ENCODE assay signal across 9 mouse cellular contexts in genomic region chr7:130669370-130669881, GRCm38 (mm10).
A peak's percentile ranks its signal among the peaks of the same experiment; 100 is the strongest.
DNase-seq lines count a peak whose midpoint lies in the region; ATAC-seq and TF ChIP-seq lines count a peak whose summit lies in the region.
"Had no signal": no experiment of that assay in that cellular context is flagged by ENCODE, and none has a peak within 500 bp of the region (broad histone marks: within the 10 kb centered on the region; RNA-seq: fewer than 3 reads in every experiment).

No protein-coding gene starts in this region.

- WGBS in neural tube, embryonic 11.5 days = 59% methylated on average over 8 of the region's 8 CpGs
- 36% methylated on average over 8 of the region's 8 CpGs for WGBS in intestine, postnatal 0 days
- 45% methylated on average over 8 of the region's 8 CpGs for WGBS in liver, embryonic 14.5 days (ENCODE audit: insufficient replicate concordance)

- no peak overlapping the region for H3K4me2 ChIP-seq in neural tube, embryonic 11.5 days (ENCODE audit: low read depth)
- no peak overlapping the region for H3K4me2 ChIP-seq in intestine, postnatal 0 days (replicated peaks; ENCODE audit: low read depth)
- H3K4me2 ChIP-seq in liver, embryonic 14.5 days (ENCODE audit: low read depth) = no peak overlapping the region

- H3K4me1 ChIP-seq in neural tube, embryonic 11.5 days (ENCODE audit: control insufficient read depth, insufficient read depth, low read length) = peaks cover 12% of the 10 kb centered on the region
- peaks cover 15% of the 10 kb centered on the region for H3K4me1 ChIP-seq in intestine, postnatal 0 days (replicated peaks; ENCODE audit: control insufficient read depth, insufficient read depth, low read length)
- H3K4me1 ChIP-seq in liver, embryonic 14.5 days (replicated peaks; ENCODE audit: control insufficient read depth in 2 of 2, insufficient read depth in 2 of 2, low read length in 1 of 2) = peaks cover 0 to 17% of the 10 kb centered on the region in 2 experiments; a peak in 2 of 4 replicates

- H3K36me3 ChIP-seq in neural tube, embryonic 11.5 days (ENCODE audit: control insufficient read depth, insufficient read depth, low read length) = no peaks in the 10 kb centered on the region; the same call in 1 of the 2 replicates
- H3K36me3 ChIP-seq in intestine, postnatal 0 days (ENCODE audit: control insufficient read depth, insufficient read depth) = peaks cover 11% of the 10 kb centered on the region
- no peaks in the 10 kb centered on the region for H3K36me3 ChIP-seq in liver, embryonic 14.5 days (replicated peaks; ENCODE audit: control insufficient read depth, insufficient read depth, low read depth)

- peak; percentile 39 for DNase-seq in neural tube, embryonic 11.5 days (ENCODE audit: low spot score)
- DNase-seq in neural tube, embryonic 10.5 days (ENCODE audit: extremely low spot score, low spot score) = no peak
- peak; percentile 82 to 84 for DNase-seq in heart, adult 18-20 months
- DNase-seq in liver, embryonic 14.5 days (ENCODE audit: low read depth in 3 of 3, low spot score in 3 of 3) = peak in 2 of 3 experiments; percentile 20 to 33
- DNase-seq in testis, postnatal 14 days (ENCODE audit: low spot score) = peak; percentile 81
- no peak for DNase-seq in thymus, postnatal 10 days (ENCODE audit: low spot score in 2 of 2)
- no peak for DNase-seq in left cerebral cortex, postnatal 36 days (ENCODE audit: low spot score in 2 of 2)

- no peak for ATAC-seq in neural tube, embryonic 11.5 days (ENCODE audit: insufficient read depth, low FRiP score, low TSS enrichment)
- no peak for ATAC-seq in intestine, postnatal 0 days
- ATAC-seq in liver, embryonic 14.5 days (ENCODE audit: insufficient read depth) = peak; percentile 17; the same call in 1 of the 2 replicates
- ATAC-seq: Patski had no signal

- H3K9ac ChIP-seq in neural tube, embryonic 11.5 days (ENCODE audit: low read length) = no peak overlapping the region; the same call in 1 of the 2 replicates
- no peak overlapping the region for H3K9ac ChIP-seq in intestine, postnatal 0 days (ENCODE audit: low read depth, low read length)
- no peak overlapping the region for H3K9ac ChIP-seq in liver, embryonic 14.5 days (replicated peaks)

- intact Hi-C loops in left cerebral cortex, postnatal 36 days (cut with DNase I) = no loop called here

- H3K27me3 ChIP-seq in neural tube, embryonic 11.5 days (ENCODE audit: control insufficient read depth, insufficient read depth, low read length) = no peaks in the 10 kb centered on the region
- H3K27me3 ChIP-seq in intestine, postnatal 0 days (replicated peaks; ENCODE audit: control insufficient read depth, insufficient read depth, low read length) = no peaks in the 10 kb centered on the region
- no peaks in the 10 kb centered on the region for H3K27me3 ChIP-seq in liver, embryonic 14.5 days (ENCODE audit: control insufficient read depth, insufficient read depth, low read length)
- H3K27me3 ChIP-seq: Patski had no signal

- H3K27ac ChIP-seq in neural tube, embryonic 11.5 days (ENCODE audit: low read depth, low read length) = peak overlapping the region; percentile 81
- H3K27ac ChIP-seq in intestine, postnatal 0 days (ENCODE audit: low read depth, low read length) = peak overlapping the region; percentile 35; the same call in 1 of the 2 replicates
- no peak overlapping the region for H3K27ac ChIP-seq in liver, embryonic 14.5 days

- no peak overlapping the region for H3K4me3 ChIP-seq in neural tube, embryonic 11.5 days (ENCODE audit: low read depth, low read length)
- no peak overlapping the region for H3K4me3 ChIP-seq in intestine, postnatal 0 days (ENCODE audit: low read depth, low read length)
- H3K4me3 ChIP-seq in liver, embryonic 14.5 days (ENCODE audit: insufficient read depth in 1 of 2, low read depth in 2 of 2, low read length in 2 of 2) = no peak overlapping the region

- no peak for TF ChIP-seq EP300 in liver, embryonic 14.5 days (IDR thresholded peaks at IDR 0.05; ENCODE audit: low read depth)

- peaks cover 3% of the 10 kb centered on the region; the same call in 1 of the 2 replicates for H3K9me3 ChIP-seq in neural tube, embryonic 11.5 days (ENCODE audit: control insufficient read depth, low read length)
- no peaks in the 10 kb centered on the region for H3K9me3 ChIP-seq in intestine, postnatal 0 days (ENCODE audit: control insufficient read depth)
- no peaks in the 10 kb centered on the region for H3K9me3 ChIP-seq in liver, embryonic 14.5 days (ENCODE audit: control insufficient read depth, low read length)

- 0 out of 2 replicates have a peak, but pooled peaks have one; percentile 4 for TF ChIP-seq CTCF in intestine, postnatal 0 days (IDR thresholded peaks at IDR 0.05; ENCODE audit: low read depth)
- no peak for TF ChIP-seq CTCF in liver, embryonic 14.5 days (IDR thresholded peaks at IDR 0.05; ENCODE audit: low read depth)

Comparison
In these comparisons a context has a peak if more than half of its experiments do, and no peak if none do; other contexts are left out.
1. DNase-seq: peak in neural tube, embryonic 11.5 days (single experiment), heart, adult 18-20 months (2 of 2), liver, embryonic 14.5 days (2 of 3) and testis, postnatal 14 days (single experiment); none in neural tube, embryonic 10.5 days (single experiment), thymus, postnatal 10 days (0 of 2) and left cerebral cortex, postnatal 36 days (0 of 2).